ENCODE assay signal across 8 mouse cellular contexts in the genomic region with DNA sequence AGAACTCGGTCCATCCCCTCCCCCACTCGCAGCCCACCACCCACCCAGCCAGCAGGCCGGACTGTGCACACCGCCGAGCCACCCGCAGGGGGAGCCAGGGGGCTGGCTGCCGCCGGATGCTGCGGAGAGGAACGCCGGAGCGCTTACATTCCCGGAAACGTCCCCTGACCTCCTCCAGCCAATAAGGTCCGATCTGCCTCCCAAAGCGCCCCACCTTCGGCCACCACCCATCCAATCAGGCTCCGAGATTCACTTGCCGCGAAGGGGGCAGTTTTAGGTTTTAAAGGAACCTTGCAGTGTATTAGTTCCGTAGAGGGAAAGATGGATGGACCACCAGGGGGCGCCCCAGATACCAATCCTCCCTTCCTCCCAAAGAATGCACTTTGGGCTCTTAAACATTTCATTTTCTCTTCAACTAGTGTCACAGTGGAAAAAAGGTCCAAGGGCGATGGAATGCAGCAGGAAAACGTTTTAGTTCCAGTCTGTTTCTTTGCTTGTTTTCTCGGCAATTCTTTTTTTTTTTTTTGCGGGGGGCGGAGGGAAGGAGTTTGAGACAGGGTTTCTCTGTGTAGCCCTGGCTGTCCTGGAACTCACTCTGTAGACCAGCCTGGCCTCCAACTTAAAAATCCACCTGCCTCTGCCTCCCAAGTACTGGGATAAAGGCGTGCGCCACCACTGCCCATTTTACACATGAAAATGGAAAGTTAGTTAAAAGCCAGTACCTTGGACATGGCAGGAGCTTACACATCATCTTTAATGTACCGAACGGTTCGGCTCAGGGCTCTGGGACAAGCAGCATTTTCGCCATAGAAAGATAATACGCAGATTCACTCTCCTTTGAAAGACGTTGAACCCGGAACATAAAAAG. TPM values are rescaled to one million over a fixed set of nuclear protein-coding genes. Genes with fewer than 3 reads are reported as not detected.
DNase-seq lines count a peak whose midpoint lies in the region; ATAC-seq lines count a peak whose summit lies in the region.

No protein-coding gene starts in this region.

- peak; percentile 97 for DNase-seq in CD4-positive, CD25-positive, alpha-beta regulatory T cell, adult 2 months (ENCODE audit: low read depth, low spot score)
- DNase-seq in fat pad, adult 2 months (ENCODE audit: extremely low read depth, low read depth, low spot score): peak; percentile 86
- peak; percentile 99 for DNase-seq in kidney, postnatal 10 days
- DNase-seq in natural killer cell, adult 2 months (ENCODE audit: low spot score in 2 of 2): peak; percentile 96 to 98

- no peaks in the 10 kb centered on the region for H3K9me3 ChIP-seq in heart, embryonic 13.5 days
- no peaks in the 10 kb centered on the region for H3K9me3 ChIP-seq in liver, embryonic 12.5 days (replicated peaks)
- H3K9me3 ChIP-seq in stomach, embryonic 15.5 days: no peaks in the 10 kb centered on the region

- H3K27ac ChIP-seq in brown adipose tissue, adult 24 weeks (replicated peaks; ENCODE audit: low read depth, low read length): peak overlapping the region; percentile 85
- peak overlapping the region; percentile 93 for H3K27ac ChIP-seq in heart, embryonic 13.5 days (replicated peaks)
- peak overlapping the region; percentile 88 for H3K27ac ChIP-seq in liver, embryonic 12.5 days
- peak overlapping the region; percentile 96 for H3K27ac ChIP-seq in stomach, embryonic 15.5 days

- peak overlapping the region; percentile 97 for H3K4me2 ChIP-seq in heart, embryonic 13.5 days
- peak overlapping the region; percentile 97 for H3K4me2 ChIP-seq in liver, embryonic 12.5 days
- peak overlapping the region; percentile 96 for H3K4me2 ChIP-seq in stomach, embryonic 15.5 days

- H3K4me1 ChIP-seq in brown adipose tissue, adult 24 weeks (ENCODE audit: control insufficient read depth, insufficient read depth, insufficient read length, low read length): peaks cover 8% of the 10 kb centered on the region
- H3K4me1 ChIP-seq in heart, embryonic 13.5 days: peaks cover 48% of the 10 kb centered on the region
- H3K4me1 ChIP-seq in liver, embryonic 12.5 days: peaks cover 57% of the 10 kb centered on the region
- peaks cover 45% of the 10 kb centered on the region for H3K4me1 ChIP-seq in stomach, embryonic 15.5 days

- H3K4me3 ChIP-seq in brown adipose tissue, adult 24 weeks (ENCODE audit: insufficient read depth, low read depth, low read length): peak overlapping the region; percentile 68
- peak overlapping the region; percentile 93 for H3K4me3 ChIP-seq in heart, embryonic 13.5 days
- peak overlapping the region; percentile 98 for H3K4me3 ChIP-seq in liver, embryonic 12.5 days
- peak overlapping the region; percentile 92 for H3K4me3 ChIP-seq in stomach, embryonic 15.5 days (replicated peaks)

- no peaks in the 10 kb centered on the region for H3K27me3 ChIP-seq in heart, embryonic 13.5 days (replicated peaks)
- H3K27me3 ChIP-seq in liver, embryonic 12.5 days (replicated peaks): no peaks in the 10 kb centered on the region
- no peaks in the 10 kb centered on the region for H3K27me3 ChIP-seq in stomach, embryonic 15.5 days (replicated peaks)

- H3K9ac ChIP-seq in heart, embryonic 13.5 days: peak overlapping the region; percentile 96
- peak overlapping the region; percentile 95 for H3K9ac ChIP-seq in liver, embryonic 12.5 days
- H3K9ac ChIP-seq in stomach, embryonic 15.5 days: peak overlapping the region; percentile 84

- ATAC-seq in heart, embryonic 13.5 days (ENCODE audit: extremely low read depth, insufficient number of reproducible peaks, low FRiP score, low TSS enrichment): peak; percentile 86
- ATAC-seq in liver, embryonic 12.5 days: peak; percentile 87
- peak; percentile 91 for ATAC-seq in stomach, embryonic 15.5 days (ENCODE audit: insufficient read depth, low FRiP score, low read depth)

- WGBS in heart, embryonic 13.5 days: 4% methylated on average over 36 of the region's 36 CpGs
- WGBS in liver, embryonic 12.5 days (ENCODE audit: insufficient replicate concordance): 7% methylated on average over 36 of the region's 36 CpGs
- 4% methylated on average over 36 of the region's 36 CpGs for WGBS in stomach, embryonic 15.5 days

- peaks cover 49% of the 10 kb centered on the region for H3K36me3 ChIP-seq in heart, embryonic 13.5 days
- peaks cover 43% of the 10 kb centered on the region for H3K36me3 ChIP-seq in liver, embryonic 12.5 days
- 0 out of 2 replicates have a peak, but pooled peaks cover 3% of the 10 kb centered on the region for H3K36me3 ChIP-seq in stomach, embryonic 15.5 days

RNA-seq across cellular contexts. Expression of gene Nabp2, which starts 1.4 kb away (rescaled TPM):
- 67.1 and 87.6 TPM in 2 replicates for polyA plus RNA-seq in brown adipose tissue, adult 24 weeks (2012; ENCODE audit: insufficient read depth, insufficient read length, missing spikeins)
- 58.0 and 63.9 TPM in 2 replicates for polyA plus RNA-seq in heart, embryonic 13.5 days (2015; fragmentation: Nextera tagmentation; extraction: Ambion mirVana)
- polyA plus RNA-seq in liver, embryonic 12.5 days (2016; fragmentation: Nextera tagmentation; extraction: Ambion mirVana): 64.1 and 66.1 TPM in 2 replicates
- polyA plus RNA-seq in stomach, embryonic 15.5 days (2015; fragmentation: Nextera tagmentation; extraction: Ambion mirVana): 66.3 and 81.0 TPM in 2 replicates

RNA-seq across cellular contexts. Expression of gene Rnf41, which starts 1.5 kb away (rescaled TPM):
- 15.1 and 17.1 TPM in 2 replicates for polyA plus RNA-seq in brown adipose tissue, adult 24 weeks (2012; ENCODE audit: insufficient read depth, insufficient read length, missing spikeins)
- 26.8 and 27.0 TPM in 2 replicates for polyA plus RNA-seq in heart, embryonic 13.5 days (2015; fragmentation: Nextera tagmentation; extraction: Ambion mirVana)
- 14.2 and 14.8 TPM in 2 replicates for polyA plus RNA-seq in liver, embryonic 12.5 days (2016; fragmentation: Nextera tagmentation; extraction: Ambion mirVana)
- 33.2 and 35.4 TPM in 2 replicates for polyA plus RNA-seq in stomach, embryonic 15.5 days (2015; fragmentation: Nextera tagmentation; extraction: Ambion mirVana)

RNA-seq across cellular contexts. Expression of gene Slc39a5, which starts 8.9 kb away (rescaled TPM):
- polyA plus RNA-seq in brown adipose tissue, adult 24 weeks (2012; ENCODE audit: insufficient read depth, insufficient read length, missing spikeins): not detected in 2 replicates
- polyA plus RNA-seq in heart, embryonic 13.5 days (2015; fragmentation: Nextera tagmentation; extraction: Ambion mirVana): 0.12 and 1.5 TPM in 2 replicates
- polyA plus RNA-seq in liver, embryonic 12.5 days (2016; fragmentation: Nextera tagmentation; extraction: Ambion mirVana): 22.7 and 23.0 TPM in 2 replicates
- polyA plus RNA-seq in stomach, embryonic 15.5 days (2015; fragmentation: Nextera tagmentation; extraction: Ambion mirVana): 34.5 and 39.4 TPM in 2 replicates

RNA-seq across cellular contexts. Expression of gene Ankrd52, which starts 33.0 kb away (rescaled TPM):
- 16.9 and 22.4 TPM in 2 replicates for polyA plus RNA-seq in brown adipose tissue, adult 24 weeks (2012; ENCODE audit: insufficient read depth, insufficient read length, missing spikeins)
- polyA plus RNA-seq in heart, embryonic 13.5 days (2015; fragmentation: Nextera tagmentation; extraction: Ambion mirVana): 8.8 and 9.4 TPM in 2 replicates
- polyA plus RNA-seq in liver, embryonic 12.5 days (2016; fragmentation: Nextera tagmentation; extraction: Ambion mirVana): 9.3 TPM in 2 replicates
- polyA plus RNA-seq in stomach, embryonic 15.5 days (2015; fragmentation: Nextera tagmentation; extraction: Ambion mirVana): 12.8 and 15.8 TPM in 2 replicates

RNA-seq across cellular contexts. Expression of gene Coq10a, which starts 41.1 kb away (rescaled TPM):
- polyA plus RNA-seq in brown adipose tissue, adult 24 weeks (2012; ENCODE audit: insufficient read depth, insufficient read length, missing spikeins): 122 and 173 TPM in 2 replicates
- 11.8 and 12.6 TPM in 2 replicates for polyA plus RNA-seq in heart, embryonic 13.5 days (2015; fragmentation: Nextera tagmentation; extraction: Ambion mirVana)
- polyA plus RNA-seq in liver, embryonic 12.5 days (2016; fragmentation: Nextera tagmentation; extraction: Ambion mirVana): 8.7 and 8.9 TPM in 2 replicates
- polyA plus RNA-seq in stomach, embryonic 15.5 days (2015; fragmentation: Nextera tagmentation; extraction: Ambion mirVana): 14.0 and 14.5 TPM in 2 replicates

Comparison
In these comparisons a context has a peak if more than half of its experiments do, and no peak if none do; other contexts are left out.
1. Peak in every context shown above with its lines: DNase-seq, ATAC-seq, H3K4me3 ChIP-seq and H3K27ac ChIP-seq.